Mouse (Mus musculus): Measurements from ENCODE around the gene Padi2. TPM values are rescaled to one million over a fixed set of nuclear protein-coding genes. Genes with fewer than 3 reads are reported as not detected.
A peak's percentile ranks its signal among the peaks of the same experiment; 100 is the strongest.

The Padi2 gene
- total RNA-seq, 4 experiments from 2014 or later = 2.4 to 3.1 (median 2.8) TPM

- DNase-seq = no peak
Observed at GRCm38 (mm10) chr4:140881771-140882170, 24.4 kb upstream of the Padi2 start.

- DNase-seq = no peak
Observed at GRCm38 (mm10) chr4:140882365-140882764, 23.8 kb upstream of the Padi2 start.

- DNase-seq = no peak
Observed at GRCm38 (mm10) chr4:140882981-140883380, 23.2 kb upstream of the Padi2 start.

GRCm38 (mm10) chr4:140883852-140884251 lies 22.3 kb upstream of the Padi2 start:
- DNase-seq = no peak

- no peak for DNase-seq
Observed at GRCm38 (mm10) chr4:140891525-140892162, 14.5 kb upstream of the Padi2 start.

- DNase-seq = no peak
Observed at GRCm38 (mm10) chr4:140892163-140892530, 14.0 kb upstream of the Padi2 start.

GRCm38 (mm10) chr4:140904776-140905425 lies 1.2 kb upstream of the Padi2 start:
- no peak for DNase-seq

- DNase-seq = no peak
Observed at GRCm38 (mm10) chr4:140905426-140905871, 695 bp upstream of the Padi2 start.

- no peak for DNase-seq
Observed at GRCm38 (mm10) chr4:140906827-140907280, 710 bp downstream of the Padi2 start.

- DNase-seq = no peak
Observed at GRCm38 (mm10) chr4:140907306-140908024, 1.3 kb downstream of the Padi2 start.

- no peak for DNase-seq
Observed at GRCm38 (mm10) chr4:140908627-140909026, 2.5 kb downstream of the Padi2 start.

- DNase-seq = no peak
Observed at GRCm38 (mm10) chr4:140909536-140909935, 3.4 kb downstream of the Padi2 start.

- peak; percentile 59 for DNase-seq
Observed at GRCm38 (mm10) chr4:140910661-140911310, 4.6 kb downstream of the Padi2 start.

- DNase-seq = no peak
Observed at GRCm38 (mm10) chr4:140911416-140911815, 5.3 kb downstream of the Padi2 start.

GRCm38 (mm10) chr4:140912271-140912833 lies 6.2 kb downstream of the Padi2 start:
- no peak for DNase-seq

GRCm38 (mm10) chr4:140913565-140913964 lies 7.4 kb downstream of the Padi2 start:
- DNase-seq = no peak

- no peak for DNase-seq
Observed at GRCm38 (mm10) chr4:140914731-140915131, 8.6 kb downstream of the Padi2 start.

- no peak for DNase-seq
Observed at GRCm38 (mm10) chr4:140915235-140915634, 9.1 kb downstream of the Padi2 start.

- DNase-seq = no peak
Observed at GRCm38 (mm10) chr4:140916296-140916695, 10.2 kb downstream of the Padi2 start.

GRCm38 (mm10) chr4:140917451-140917850 lies 11.3 kb downstream of the Padi2 start:
- no peak for DNase-seq

- no peak for DNase-seq
Observed at GRCm38 (mm10) chr4:140919974-140920836, 14.1 kb downstream of the Padi2 start.

GRCm38 (mm10) chr4:140922508-140922907 lies 16.4 kb downstream of the Padi2 start:
- no peak for DNase-seq
